Mouse (Mus musculus): ENCODE data around the gene Slc7a8.

DNA sequence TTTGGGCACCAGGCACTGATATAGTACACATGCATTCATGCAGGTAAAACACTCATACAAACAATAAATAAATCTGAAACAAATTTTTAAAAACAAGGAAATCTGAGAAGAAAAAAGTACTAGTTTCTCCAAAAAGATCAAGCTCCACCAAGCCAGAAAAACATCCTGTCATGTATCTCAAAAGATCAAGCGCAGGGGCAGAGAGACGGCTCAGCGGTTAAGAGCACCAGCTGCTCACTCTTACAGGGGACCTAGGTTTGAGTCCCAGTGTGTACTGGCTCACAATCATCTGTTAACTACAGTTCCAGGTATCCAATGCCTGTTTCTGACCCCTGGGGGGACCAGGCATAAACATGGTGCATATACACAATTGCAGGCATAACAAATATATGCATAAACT is 99.3 kb downstream of the Slc7a8 start:
- TF ChIP-seq CTCF (IDR thresholded peaks at IDR 0.05; ENCODE audit: borderline replicate concordance, insufficient read depth, low read length) (no peak), POLR2A (IDR thresholded peaks at IDR 0.05; ENCODE audit: low read depth, low read length) (no peak)
